Mouse (Mus musculus): ENCODE measurements at regions not wholly inside any gene's neighbourhood (a gene's known extent, or its start where the extent isn't known, plus 50 kb on each side); places are given as distances from the start of the nearest gene placed in this dataset.

DNA sequence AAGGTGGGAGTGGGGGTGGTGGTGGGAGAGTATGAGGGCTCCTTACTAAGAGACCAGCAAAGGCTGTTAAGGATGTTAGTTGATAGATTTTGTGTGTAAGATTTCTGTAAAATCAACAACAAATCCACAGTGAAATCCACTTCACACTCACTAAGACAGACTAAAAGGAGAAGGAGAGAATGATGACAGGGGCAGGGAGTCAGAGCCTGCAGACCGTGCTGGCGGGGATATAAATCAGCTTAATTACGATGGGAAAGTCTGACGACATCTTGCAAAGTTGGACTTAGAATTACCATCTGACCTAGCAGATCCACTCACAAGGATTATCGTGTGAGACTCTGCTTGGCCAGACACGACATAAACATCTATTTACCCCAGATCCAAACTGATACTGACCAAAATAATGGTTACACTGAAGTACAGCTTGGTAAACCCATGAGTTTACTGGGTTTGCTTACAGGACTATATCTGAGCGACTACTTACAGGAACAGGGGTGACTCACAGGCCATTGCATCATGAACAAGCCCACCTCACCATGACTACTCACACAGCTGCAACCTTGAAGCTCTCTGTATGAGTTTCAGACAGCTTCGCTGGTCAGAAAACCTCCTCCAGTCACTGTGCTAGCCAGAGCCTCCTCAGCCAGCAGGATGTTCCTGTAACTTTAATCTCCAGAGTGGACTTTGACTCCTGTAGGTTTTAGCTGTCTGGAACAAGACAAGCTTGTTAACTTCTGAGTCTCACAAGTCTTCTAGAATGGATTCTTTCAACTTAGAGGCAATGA, 50.5 kb upstream of the Ednra start:
- H3K4me3 ChIP-seq, result no peak overlapping the region
- DNase-seq (ENCODE audit: low spot score in 2 of 2), result no peak
- TF ChIP-seq CTCF (conservative IDR thresholded peaks at IDR 0.05), result no peak
- no peak overlapping the region for H3K27ac ChIP-seq

DNA sequence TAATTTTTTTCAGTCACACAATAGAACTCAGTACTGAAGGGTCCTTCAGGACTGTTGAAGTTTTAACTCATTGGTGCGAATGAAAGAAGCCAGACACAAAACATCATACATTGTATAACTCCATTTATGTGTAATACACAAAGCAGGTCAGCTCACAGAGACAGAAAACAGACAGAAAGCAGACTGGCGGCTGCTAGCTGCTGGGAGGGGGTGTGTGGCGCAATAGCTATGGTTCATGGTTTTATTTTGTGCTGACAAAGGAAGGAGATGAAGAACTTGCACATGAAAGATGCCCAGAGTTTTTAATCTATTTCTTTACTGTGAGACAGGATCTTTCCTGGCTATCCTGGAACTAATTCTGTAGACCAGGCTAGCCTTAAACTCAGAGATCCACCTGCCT, 51.3 kb upstream of the Ednra start:
- Histone ChIP-seq H3K27ac (no peak overlapping the region), H3K4me3 (no peak overlapping the region)
- no peak for TF ChIP-seq CTCF (conservative IDR thresholded peaks at IDR 0.05)
- no peak for DNase-seq (ENCODE audit: low spot score in 2 of 2)

DNA sequence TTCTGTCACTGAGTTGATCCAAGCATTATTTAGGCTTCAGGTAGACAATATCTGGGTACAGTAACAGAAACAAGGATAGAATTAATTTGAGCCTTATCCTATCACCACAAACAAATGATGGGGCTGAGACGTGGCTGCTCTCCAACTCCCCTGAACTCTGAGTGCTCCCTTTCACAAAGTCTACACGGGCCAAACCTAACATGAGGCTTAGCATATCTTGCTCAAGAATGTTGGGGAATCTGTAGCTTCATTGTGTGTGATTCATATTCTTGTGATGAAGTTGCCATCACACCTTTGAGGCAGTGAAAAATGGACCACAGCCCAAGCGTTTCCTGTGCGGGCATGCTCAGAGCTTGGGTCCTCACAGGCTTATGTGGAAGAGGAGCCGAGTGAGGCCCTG, 53.3 kb upstream of the Ednra start:
- no peak for TF ChIP-seq CTCF (conservative IDR thresholded peaks at IDR 0.05)
- Histone ChIP-seq H3K4me3 (no peak overlapping the region), H3K27ac (no peak overlapping the region)
- DNase-seq (ENCODE audit: low spot score in 2 of 2), result no peak

DNA sequence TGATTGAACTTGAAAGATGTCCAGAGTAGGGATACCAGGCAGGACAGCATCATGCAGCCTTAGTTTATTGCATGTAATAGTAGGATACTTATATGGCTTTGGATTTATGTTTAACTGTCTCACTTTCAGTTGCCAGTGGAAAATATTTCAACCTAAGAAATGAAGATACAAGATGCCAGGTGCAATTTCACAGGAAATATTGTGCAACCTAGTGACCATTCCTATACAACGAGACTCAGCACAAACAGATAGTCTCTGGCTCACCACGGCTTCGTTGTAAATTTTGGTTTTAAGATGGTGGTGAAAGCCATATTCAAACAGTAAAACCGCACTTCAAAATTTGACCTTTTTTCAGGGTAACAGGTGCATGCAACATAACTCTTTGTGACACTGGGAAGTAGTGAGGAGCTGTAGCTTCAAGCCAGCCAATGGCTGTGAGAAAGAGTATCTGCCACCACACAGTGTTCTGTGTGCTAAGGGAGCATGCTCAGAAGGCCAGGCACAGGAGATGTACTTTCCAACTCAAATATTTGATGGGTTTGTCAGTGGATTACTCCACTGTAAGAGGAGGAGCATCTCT, 61.5 kb upstream of the Ednra start:
- Histone ChIP-seq H3K4me3 (no peak overlapping the region), H3K27ac (no peak overlapping the region)
- TF ChIP-seq CTCF (conservative IDR thresholded peaks at IDR 0.05), result no peak
- DNase-seq (ENCODE audit: low spot score in 2 of 2), result no peak

DNA sequence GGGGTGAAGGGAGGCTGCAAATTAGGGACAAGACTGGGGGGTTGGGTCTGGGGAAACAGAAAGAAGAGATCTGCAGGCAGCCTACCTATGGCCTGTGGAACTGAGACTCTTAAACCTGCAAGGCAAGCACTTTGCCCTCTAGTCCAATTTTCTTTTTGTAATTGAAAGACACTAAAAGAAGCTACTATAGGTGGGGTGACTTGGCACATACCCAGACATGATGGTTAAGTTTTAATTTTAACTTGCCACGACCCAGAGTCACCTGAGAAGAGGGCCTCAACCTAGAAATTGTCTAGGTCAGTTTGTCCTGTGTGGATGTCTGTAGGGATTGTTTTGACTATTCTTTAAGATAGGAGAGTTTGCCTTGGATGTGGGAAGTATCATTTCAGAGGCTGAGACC, 70.6 kb upstream of the Ednra start:
- Histone ChIP-seq H3K4me3 (no peak overlapping the region), H3K27ac (no peak overlapping the region)
- DNase-seq (ENCODE audit: low spot score in 2 of 2), result no peak
- TF ChIP-seq CTCF (conservative IDR thresholded peaks at IDR 0.05), result no peak

DNA sequence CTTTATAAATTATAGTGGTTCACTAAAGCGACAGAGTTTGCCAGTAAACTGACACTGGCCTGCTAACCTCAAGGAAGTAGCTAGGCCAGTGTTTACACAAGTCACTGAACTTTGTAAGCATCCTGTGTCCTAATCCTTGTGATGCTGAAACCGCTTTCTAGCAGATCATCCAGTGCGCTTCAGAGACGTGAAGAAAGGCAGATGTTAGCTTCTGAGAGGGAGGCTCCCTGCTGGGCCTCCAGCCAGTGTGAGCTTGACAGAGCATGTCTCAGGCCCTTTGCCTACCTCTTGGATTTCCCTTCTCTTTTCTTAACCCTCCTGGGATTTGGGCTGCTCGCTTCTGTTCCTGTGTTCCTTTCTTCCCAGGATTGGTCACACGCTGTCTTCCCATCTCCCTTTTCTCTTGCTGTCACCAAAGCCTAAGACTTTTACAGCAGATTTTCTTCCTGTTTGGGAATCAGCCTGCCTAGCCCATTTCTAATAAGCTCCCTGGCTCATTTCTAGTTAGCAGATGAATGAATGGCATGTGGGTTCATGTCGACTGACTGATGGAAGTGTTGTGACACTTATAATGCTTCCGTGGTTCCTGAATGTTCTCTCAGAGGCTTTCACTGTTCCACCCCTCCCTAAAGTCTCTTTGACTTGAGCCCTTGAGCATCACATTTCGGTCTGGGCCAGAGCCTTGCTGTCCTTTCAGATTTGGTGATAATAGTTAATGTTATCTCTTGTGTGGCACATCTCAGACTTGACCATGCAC, 79.1 kb upstream of the Ednra start:
- DNase-seq (ENCODE audit: low spot score in 2 of 2), result no peak
- Histone ChIP-seq H3K27ac (no peak overlapping the region), H3K4me3 (no peak overlapping the region)
- no peak for TF ChIP-seq CTCF (conservative IDR thresholded peaks at IDR 0.05)

DNA sequence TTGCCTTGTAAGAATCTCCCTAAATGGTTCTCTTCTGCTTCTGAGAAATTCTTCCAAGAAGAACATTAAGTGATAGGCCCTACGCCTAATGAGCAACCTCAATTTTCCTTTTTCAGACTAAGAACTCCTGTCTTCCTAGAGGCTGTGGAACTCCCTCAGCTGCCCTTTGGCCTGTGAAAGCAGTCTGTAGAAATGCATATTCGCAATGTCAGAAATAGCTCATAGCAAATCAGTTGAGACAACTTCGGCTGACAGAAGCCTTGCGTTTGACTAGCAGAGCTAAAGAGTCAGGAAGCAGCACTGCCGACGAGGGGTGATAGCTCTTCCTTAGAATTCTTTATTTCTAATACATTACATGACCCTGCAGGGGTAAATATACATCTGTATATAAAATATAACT, 80.3 kb upstream of the Ednra start:
- Histone ChIP-seq H3K27ac (no peak overlapping the region), H3K4me3 (no peak overlapping the region)
- no peak for DNase-seq (ENCODE audit: low spot score in 2 of 2)
- no peak for TF ChIP-seq CTCF (conservative IDR thresholded peaks at IDR 0.05)

DNA sequence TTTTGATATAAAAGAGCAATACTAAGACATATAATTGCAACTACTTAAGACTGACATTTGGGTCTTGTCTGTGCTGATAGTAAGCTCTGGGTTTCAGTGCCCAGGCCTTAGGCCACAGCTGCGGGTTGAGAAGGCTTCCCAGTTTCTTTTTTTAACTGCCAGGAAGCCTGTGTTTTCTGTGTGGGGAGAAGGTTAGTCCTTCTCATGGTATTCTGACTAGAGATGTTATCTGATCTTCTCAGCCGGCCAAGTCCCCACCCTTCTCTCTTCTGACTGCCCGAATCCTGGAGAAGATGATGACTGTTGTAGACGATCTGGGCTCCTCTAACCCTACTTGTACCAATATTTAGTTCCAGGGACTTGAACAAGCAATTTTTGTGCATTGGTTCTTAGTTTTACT, 80.7 kb upstream of the Ednra start:
- Histone ChIP-seq H3K27ac (no peak overlapping the region), H3K4me3 (no peak overlapping the region)
- no peak for DNase-seq (ENCODE audit: low spot score in 2 of 2)
- no peak for TF ChIP-seq CTCF (conservative IDR thresholded peaks at IDR 0.05)

DNA sequence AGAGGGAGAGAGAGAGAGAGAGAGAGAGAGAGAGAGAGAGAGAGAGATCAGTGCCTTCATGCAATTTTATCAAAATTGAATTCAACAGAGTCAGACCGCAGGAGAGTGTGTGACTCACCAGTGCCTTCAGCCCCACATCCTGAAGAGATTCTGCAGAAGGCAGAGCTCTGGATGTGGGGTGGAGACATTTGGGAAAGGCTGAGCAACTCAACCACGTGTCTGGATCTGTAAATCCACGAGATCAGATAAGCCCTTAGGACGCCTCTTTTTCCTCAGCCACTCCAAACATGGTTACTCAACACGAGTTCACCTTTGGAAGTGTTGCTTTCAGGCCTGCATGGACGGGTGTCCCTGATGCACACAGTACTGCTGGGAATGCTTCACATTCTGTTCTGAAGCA, 81.4 kb upstream of the Ednra start:
- Histone ChIP-seq H3K27ac (no peak overlapping the region), H3K4me3 (no peak overlapping the region)
- no peak for DNase-seq (ENCODE audit: low spot score in 2 of 2)
- TF ChIP-seq CTCF (conservative IDR thresholded peaks at IDR 0.05), result no peak

DNA sequence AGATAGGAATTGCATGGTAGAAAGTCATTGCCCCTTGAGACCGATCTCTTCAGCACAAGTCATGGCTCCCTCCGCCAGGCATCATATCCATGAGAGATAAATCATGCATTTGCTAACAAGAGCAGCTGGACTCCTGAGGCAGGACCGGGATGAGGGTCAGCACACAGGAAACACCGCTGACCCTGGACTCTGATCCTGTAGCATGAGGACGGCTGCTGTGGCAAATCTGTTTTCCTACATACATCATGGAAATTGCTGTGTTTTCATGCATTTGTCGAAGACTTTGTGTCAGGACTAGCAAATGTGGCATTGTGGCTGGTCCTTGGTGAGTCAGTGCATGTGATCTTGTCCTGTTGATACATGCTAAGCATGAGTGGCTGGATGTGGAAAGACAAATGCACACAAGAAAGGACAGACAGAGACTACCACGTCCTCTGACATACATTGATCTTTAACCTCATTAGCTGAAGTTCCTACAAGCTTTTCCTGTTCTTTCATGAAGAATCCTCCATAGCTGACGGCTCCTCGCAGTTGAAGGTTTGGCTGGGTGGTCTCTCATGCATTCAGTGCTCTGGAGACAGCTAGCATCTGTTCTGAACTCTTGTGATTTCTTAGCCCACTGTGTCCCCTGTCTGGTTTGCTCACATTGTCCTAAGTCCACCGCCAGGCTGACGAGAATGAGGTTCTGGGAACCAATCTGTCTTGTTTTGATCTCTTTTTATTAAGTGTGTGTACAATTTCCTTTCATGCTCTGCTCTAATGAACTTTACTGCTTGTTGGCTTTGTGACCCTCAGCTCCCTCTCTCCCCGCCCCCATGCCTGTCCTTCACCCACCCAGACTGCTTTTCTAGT, 90.8 kb upstream of the Ednra start:
- Histone ChIP-seq H3K27ac (no peak overlapping the region), H3K4me3 (no peak overlapping the region)
- no peak for TF ChIP-seq CTCF (conservative IDR thresholded peaks at IDR 0.05)
- no peak for DNase-seq (ENCODE audit: low spot score in 2 of 2)

DNA sequence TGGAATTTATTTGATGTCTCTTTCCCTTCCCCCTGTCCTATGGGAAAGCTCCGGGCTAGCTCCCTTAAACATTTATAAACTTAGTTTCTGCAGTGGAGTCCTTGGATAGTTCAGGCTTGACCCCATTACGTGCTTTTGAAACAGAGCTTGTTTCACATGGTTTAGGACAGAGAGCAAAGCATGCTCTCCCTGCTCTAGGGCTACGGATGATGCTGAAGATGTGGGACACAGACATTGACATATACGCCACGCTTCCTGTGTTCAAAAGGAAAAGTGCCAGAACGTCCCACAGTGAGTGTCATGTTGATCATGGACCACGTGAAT, 91.3 kb upstream of the Ednra start:
- DNase-seq (ENCODE audit: low spot score in 2 of 2), result no peak
- H3K27ac ChIP-seq, result no peak overlapping the region
- no peak overlapping the region for H3K4me3 ChIP-seq
- TF ChIP-seq CTCF (conservative IDR thresholded peaks at IDR 0.05), result no peak

DNA sequence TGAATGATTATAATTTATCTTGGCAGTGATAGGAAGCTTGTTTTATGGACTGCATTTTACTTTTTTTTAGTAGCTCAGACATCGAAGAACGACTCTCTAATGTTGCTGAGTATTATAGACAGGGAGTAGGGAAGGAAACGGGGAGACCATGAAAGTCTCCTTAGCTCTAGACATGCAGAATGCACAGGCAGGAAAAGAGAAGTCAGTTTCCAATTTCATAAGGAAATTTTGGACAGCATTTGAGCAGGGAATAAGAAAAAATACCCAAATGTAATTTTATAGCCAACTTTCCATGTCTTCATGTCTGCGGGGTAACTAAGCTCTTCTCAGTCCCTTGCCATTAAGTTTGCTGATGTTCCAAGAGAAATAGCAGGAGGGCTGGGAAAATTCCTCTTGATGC, 92.0 kb upstream of the Ednra start:
- no peak overlapping the region for H3K4me3 ChIP-seq
- no peak overlapping the region for H3K27ac ChIP-seq
- DNase-seq (ENCODE audit: low spot score in 2 of 2), result no peak
- TF ChIP-seq CTCF (conservative IDR thresholded peaks at IDR 0.05), result no peak

DNA sequence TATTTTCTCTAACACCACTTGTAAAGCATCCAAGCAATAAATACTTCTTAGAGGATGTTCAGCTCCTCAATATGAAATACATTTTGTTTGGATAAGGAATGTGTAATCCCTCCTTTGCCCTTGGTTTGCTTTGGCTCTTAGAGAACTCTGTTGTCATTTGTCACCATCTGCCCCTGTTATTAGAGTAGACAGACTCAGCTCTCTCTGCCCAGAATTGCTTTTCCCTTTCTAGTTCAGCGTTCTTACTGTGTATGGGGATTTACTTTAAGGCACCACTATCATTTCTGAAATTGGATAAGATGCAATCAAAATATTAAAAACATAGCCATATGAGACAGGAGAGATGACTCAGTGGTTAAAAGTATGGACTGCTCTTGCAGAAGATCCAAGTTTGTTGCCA, 101.5 kb upstream of the Ednra start:
- Histone ChIP-seq H3K27ac (no peak overlapping the region), H3K4me3 (no peak overlapping the region)
- TF ChIP-seq CTCF (conservative IDR thresholded peaks at IDR 0.05), result no peak
- no peak for DNase-seq (ENCODE audit: low spot score in 2 of 2)
